Mouse (Mus musculus): ENCODE measurements around the gene Fdx1. TPM values are rescaled to one million over a fixed set of nuclear protein-coding genes. Genes with fewer than 3 reads are reported as not detected.

The Fdx1 gene
- polyA plus RNA-seq, 1 experiment from 2014 or later: 42.1 TPM

GRCm38 (mm10) chr9:51906938-51907337 lies 56.4 kb downstream of the Fdx1 start:
- H3K9ac ChIP-seq (replicated peaks; ENCODE audit: low read depth, low read length): no peak overlapping the region
- no peak for ATAC-seq (ENCODE audit: low read depth)
- no peaks in the 10 kb centered on the region for H3K27me3 ChIP-seq (ENCODE audit: control insufficient read depth, insufficient read depth, low read length)
- no peak overlapping the region for H3K4me2 ChIP-seq (ENCODE audit: low read depth, low read length)
- no peak overlapping the region for H3K4me3 ChIP-seq (ENCODE audit: low read depth, low read length)
- H3K36me3 ChIP-seq (ENCODE audit: control insufficient read depth, insufficient read depth, low read length): no peaks in the 10 kb centered on the region
- no peak overlapping the region for H3K27ac ChIP-seq (ENCODE audit: low read depth, low read length)
- WGBS: 85% methylated on average over 8 of the region's 8 CpGs
- no peaks in the 10 kb centered on the region for H3K4me1 ChIP-seq (ENCODE audit: control insufficient read depth, insufficient read depth, low read length)
- no peaks in the 10 kb centered on the region for H3K9me3 ChIP-seq (ENCODE audit: control insufficient read depth, low read length)

Other genes starting within 250 kb of the Fdx1 start
- gene Arhgap20, start 198.2 kb downstream of the Fdx1 start, polyA plus RNA-seq (2014; fragmentation: Nextera tagmentation; extraction: Ambion mirVana): 39.1 and 49.6 TPM in 2 replicates
- gene Rdx, start 83.6 kb upstream of the Fdx1 start, polyA plus RNA-seq (2014; fragmentation: Nextera tagmentation; extraction: Ambion mirVana): 99.5 and 111 TPM in 2 replicates
- 7.6 and 8.1 TPM in 2 replicates for gene Zc3h12c, start 205.0 kb upstream of the Fdx1 start, polyA plus RNA-seq (2014; fragmentation: Nextera tagmentation; extraction: Ambion mirVana)

Data from neural tube, embryonic 14.5 days (tissue).